In the genomic region with DNA sequence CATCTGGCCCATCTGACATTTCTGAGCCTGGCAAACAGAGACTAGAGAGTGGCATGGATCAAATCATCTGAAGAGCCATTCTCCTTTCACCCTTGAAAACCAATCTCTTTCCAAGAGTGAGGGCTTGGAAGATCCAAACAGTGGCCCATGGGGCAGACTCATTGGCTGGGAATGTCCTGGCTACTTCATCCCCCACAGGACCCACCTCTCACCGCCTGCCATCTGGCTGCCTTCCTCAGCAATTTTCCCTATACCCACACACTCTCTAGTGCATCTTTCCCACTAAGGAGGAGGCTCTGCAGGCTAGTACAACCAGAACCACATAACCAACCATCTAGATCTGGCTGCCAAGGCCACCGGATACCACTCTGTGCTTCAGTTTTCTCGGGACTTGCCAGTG, we compare ENCODE assay signal across 23 mouse cellular contexts. TPM values are rescaled to one million over a fixed set of nuclear protein-coding genes. Genes with fewer than 3 reads are reported as not detected.
DNase-seq lines count a peak whose midpoint lies in the region; ATAC-seq and TF ChIP-seq lines count a peak whose summit lies in the region.
"Had no signal": no experiment of that assay in that cellular context is flagged by ENCODE, and none has a peak within 500 bp of the region (broad histone marks: within the 10 kb centered on the region; RNA-seq: fewer than 3 reads in every experiment).

No protein-coding gene starts in this region.

- WGBS in cerebellum, adult 2 months, result 40% methylated on average over 3 of the region's 3 CpGs
- WGBS in intestine, embryonic 14.5 days, result 90% methylated on average over 3 of the region's 3 CpGs
- WGBS in intestine, postnatal 0 days, result 91% methylated on average over 3 of the region's 3 CpGs

- H3K36me3 ChIP-seq in intestine, embryonic 14.5 days (ENCODE audit: control insufficient read depth, insufficient read depth, low read length), result no peaks in the 10 kb centered on the region
- no peaks in the 10 kb centered on the region for H3K36me3 ChIP-seq in intestine, postnatal 0 days (ENCODE audit: control insufficient read depth, insufficient read depth)
- H3K36me3 ChIP-seq: G1E had no signal

- no peaks in the 10 kb centered on the region for H3K9me3 ChIP-seq in intestine, embryonic 14.5 days (ENCODE audit: control insufficient read depth, low read length)
- no peaks in the 10 kb centered on the region for H3K9me3 ChIP-seq in intestine, postnatal 0 days (ENCODE audit: control insufficient read depth)
- H3K9me3 ChIP-seq: G1E had no signal

- no peak overlapping the region for H3K27ac ChIP-seq in cerebellum, adult 2 months (ENCODE audit: insufficient read depth, low read length)
- H3K27ac ChIP-seq in intestine, embryonic 14.5 days (ENCODE audit: low read depth), result no peak overlapping the region
- H3K27ac ChIP-seq in intestine, postnatal 0 days (ENCODE audit: low read depth, low read length), result no peak overlapping the region

- no peak for ATAC-seq in intestine, embryonic 14.5 days (replicated peaks; ENCODE audit: low FRiP score, low TSS enrichment, low read depth)
- no peak for ATAC-seq in intestine, postnatal 0 days
- ATAC-seq: activated CD4-positive, CD25-positive, alpha-beta regulatory T cell, adult 4 months; CD4-positive, CD25-positive, alpha-beta regulatory T cell, adult 4 months; Patski had no signal

- H3K4me3 ChIP-seq in cerebellum, adult 2 months (replicated peaks; ENCODE audit: insufficient read depth, low read depth, low read length), result no peak overlapping the region
- no peak overlapping the region for H3K4me3 ChIP-seq in intestine, embryonic 14.5 days (ENCODE audit: low read depth, low read length)
- H3K4me3 ChIP-seq in intestine, postnatal 0 days (ENCODE audit: low read depth, low read length), result no peak overlapping the region

- no peak overlapping the region for H3K9ac ChIP-seq in intestine, embryonic 14.5 days (ENCODE audit: low read length)
- no peak overlapping the region for H3K9ac ChIP-seq in intestine, postnatal 0 days (ENCODE audit: low read depth, low read length)

- H3K4me1 ChIP-seq in cerebellum, adult 2 months (ENCODE audit: control insufficient read depth, insufficient read depth, low read length), result no peaks in the 10 kb centered on the region; the same call in 1 of the 2 replicates
- no peaks in the 10 kb centered on the region for H3K4me1 ChIP-seq in intestine, embryonic 14.5 days (replicated peaks; ENCODE audit: control insufficient read depth, insufficient read depth, low read length)
- no peaks in the 10 kb centered on the region; the same call in 1 of the 2 replicates for H3K4me1 ChIP-seq in intestine, postnatal 0 days (replicated peaks; ENCODE audit: control insufficient read depth, insufficient read depth, low read length)

- TF ChIP-seq POLR2A in cerebellum, adult 2 months (IDR thresholded peaks at IDR 0.05; ENCODE audit: borderline replicate concordance, insufficient read depth, low read length), result no peak

- no peak for TF ChIP-seq CTCF in cerebellum, adult 2 months (IDR thresholded peaks at IDR 0.05; ENCODE audit: borderline replicate concordance, insufficient read depth, low read depth, low read length)
- TF ChIP-seq CTCF in intestine, postnatal 0 days (IDR thresholded peaks at IDR 0.05; ENCODE audit: low read depth), result no peak

- DNase-seq in cerebellum, postnatal 10 days, result peak; percentile 22 to 63
- DNase-seq in cerebellum, postnatal 36 days, result no peak
- peak; percentile 20 to 36 for DNase-seq in cerebellum, postnatal 14 days
- no peak for DNase-seq in cerebellum, adult 2 months
- DNase-seq in heart, adult 11 months, result peak; percentile 78
- DNase-seq in heart, adult 9 months (ENCODE audit: low spot score in 2 of 2), result no peak
- DNase-seq in intestine, embryonic 14.5 days (ENCODE audit: low spot score), result peak; percentile 7
- DNase-seq: adrenal gland, adult 2 months; adrenal gland, adult 8-10 months; adrenal gland, postnatal 10 days; adrenal gland, postnatal 14 days; adrenal gland, postnatal 25 days; adrenal gland, postnatal 36 days; B cell, adult 2 months; cerebellum, adult 11 months; cerebellum, adult 11-12 months had no signal

- no peak overlapping the region for H3K4me2 ChIP-seq in intestine, embryonic 14.5 days (ENCODE audit: low read length)
- no peak overlapping the region for H3K4me2 ChIP-seq in intestine, postnatal 0 days (replicated peaks; ENCODE audit: low read depth)

- no peaks in the 10 kb centered on the region for H3K27me3 ChIP-seq in cerebellum, adult 2 months (ENCODE audit: control insufficient read depth, insufficient read depth, low read length)
- no peaks in the 10 kb centered on the region for H3K27me3 ChIP-seq in intestine, embryonic 14.5 days (replicated peaks; ENCODE audit: control insufficient read depth, insufficient read depth, low read length)
- no peaks in the 10 kb centered on the region for H3K27me3 ChIP-seq in intestine, postnatal 0 days (replicated peaks; ENCODE audit: control insufficient read depth, insufficient read depth, low read length)
- H3K27me3 ChIP-seq: Patski had no signal

RNA-seq across cellular contexts. Expression of a gene that starts 17.6 kb away (rescaled TPM):
- polyA plus RNA-seq in cerebellum, adult 2 months (2012; rRNA removed), result not detected in 2 replicates
- 86.3 and 90.8 TPM in 2 replicates for polyA plus RNA-seq in intestine, embryonic 14.5 days (2014; fragmentation: Nextera tagmentation; extraction: Ambion mirVana)
- 69.9 and 77.0 TPM in 2 replicates for polyA plus RNA-seq in intestine, postnatal 0 days (2015; fragmentation: Nextera tagmentation; extraction: Ambion mirVana)
- polyA plus RNA-seq: activated CD4-positive, CD25-positive, alpha-beta regulatory T cell, adult 4 months; adrenal gland, adult 2 months; brain, embryonic 14.5 days; C2C12; CD4-positive, CD25-positive, alpha-beta regulatory T cell, adult 4 months; G1E; Patski had no signal

Comparison
In these comparisons a context has a peak if more than half of its experiments do, and no peak if none do; other contexts are left out.
1. DNase-seq: peak in cerebellum, postnatal 10 days (2 of 2), cerebellum, postnatal 14 days (2 of 2), heart, adult 11 months (single experiment) and intestine, embryonic 14.5 days (single experiment); none in cerebellum, postnatal 36 days (0 of 2), cerebellum, adult 2 months (0 of 2) and heart, adult 9 months (0 of 2).
2. RNA of a gene that starts 17.6 kb away (polyA plus RNA-seq): 86.3 to 90.8 TPM in intestine, embryonic 14.5 days and 69.9 to 77.0 TPM in intestine, postnatal 0 days; not detected in cerebellum, adult 2 months; every median in the first group is over 10 times any median in the second.